Mouse (Mus musculus): Measurements from ENCODE around the gene Rgs14. TPM values are rescaled to one million over a fixed set of nuclear protein-coding genes. Genes with fewer than 3 reads are reported as not detected.

The Rgs14 gene
- polyA plus RNA-seq, 1 experiment: not detected

DNA sequence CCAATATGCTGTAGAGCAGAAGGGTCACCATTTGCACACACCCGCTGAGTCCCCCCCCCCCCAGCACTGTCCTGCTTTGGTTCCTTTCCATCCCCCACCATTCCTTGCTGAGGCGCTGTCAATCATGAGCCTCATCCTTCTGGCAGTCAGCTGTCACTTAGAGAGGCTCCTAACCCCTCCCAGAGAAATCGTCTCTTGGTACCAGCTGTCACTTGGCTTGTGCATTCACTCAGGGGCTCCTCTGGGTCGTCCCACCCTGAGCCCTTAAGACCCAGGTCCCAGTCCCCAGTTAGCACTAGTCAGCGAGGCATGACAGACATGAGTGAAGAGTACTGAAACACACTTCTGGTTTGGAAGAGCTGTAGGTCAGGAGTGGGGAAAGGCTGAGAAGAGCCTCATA, 2.2 kb downstream of the Rgs14 start:
- no peak overlapping the region for H3K4me3 ChIP-seq (replicated peaks)
- H3K9me3 ChIP-seq (ENCODE audit: control insufficient read depth, low read length): no peaks in the 10 kb centered on the region
- peaks cover 33% of the 10 kb centered on the region for H3K27me3 ChIP-seq (ENCODE audit: control insufficient read depth)
- TF ChIP-seq GATA1 (IDR thresholded peaks at IDR 0.05; ENCODE audit: low read length): no peak
- no peak for TF ChIP-seq TAL1 (IDR thresholded peaks at IDR 0.05; ENCODE audit: low read length)
- H3K36me3 ChIP-seq (ENCODE audit: control insufficient read depth): no peaks in the 10 kb centered on the region
- H3K4me1 ChIP-seq (ENCODE audit: control insufficient read depth): peaks cover 44% of the 10 kb centered on the region

DNA sequence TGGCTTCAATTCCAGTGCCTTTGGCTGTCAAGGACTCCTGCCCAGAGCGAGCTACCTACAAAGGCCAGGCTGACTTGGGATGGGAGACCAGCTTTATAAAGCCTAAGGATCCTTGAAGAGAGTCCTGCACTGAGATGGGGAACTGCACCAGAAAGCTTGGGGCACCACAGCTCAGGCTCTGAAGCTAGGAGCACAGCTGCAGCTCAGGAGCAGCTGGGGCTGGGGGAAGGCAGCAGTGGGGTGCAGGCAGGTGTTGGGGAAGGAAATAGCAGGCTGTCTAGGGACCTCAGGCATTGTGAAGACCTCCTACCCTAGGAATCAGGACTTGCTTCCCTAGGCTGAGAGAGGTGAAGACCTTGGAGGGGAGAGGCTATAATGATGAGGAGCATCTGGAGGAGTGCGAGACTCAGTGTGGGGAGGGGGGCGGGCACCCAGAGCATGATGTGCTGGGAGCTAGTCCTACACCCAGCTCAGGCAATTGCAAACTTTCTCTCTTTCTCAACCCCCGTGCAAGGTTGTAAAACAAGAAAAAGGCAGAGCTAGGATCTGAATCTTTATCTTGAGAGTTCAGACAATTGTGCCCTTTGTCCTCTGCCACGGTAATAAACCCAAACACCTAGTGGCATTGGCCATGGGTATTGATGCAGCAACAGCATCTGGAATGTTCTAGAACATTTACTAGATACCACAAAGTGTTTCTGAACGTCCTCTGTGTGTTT, 4.8 kb downstream of the Rgs14 start:
- peaks cover 42% of the 10 kb centered on the region for H3K27me3 ChIP-seq (ENCODE audit: control insufficient read depth)

DNA sequence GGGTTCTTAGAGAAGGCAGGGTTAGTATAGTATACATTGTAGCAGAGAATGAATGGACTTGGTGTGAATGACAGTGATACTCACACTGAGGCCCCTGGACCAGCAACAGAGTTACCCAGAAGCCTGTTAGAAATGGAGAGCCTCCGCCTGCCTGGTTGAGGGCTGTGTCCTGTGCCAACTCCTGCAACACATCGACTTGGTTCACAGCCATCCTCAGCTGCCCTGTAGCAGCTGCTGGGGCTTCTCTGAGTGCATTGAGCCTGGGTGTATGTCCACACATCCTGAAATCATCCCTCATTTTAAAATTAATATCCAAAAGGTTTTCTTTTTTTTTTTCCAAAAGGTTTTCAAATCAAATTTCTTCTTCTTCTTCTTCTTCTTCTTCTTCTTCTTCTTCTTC, 6.3 kb downstream of the Rgs14 start:
- TF ChIP-seq TAL1 (IDR thresholded peaks at IDR 0.05; ENCODE audit: low read length) (no peak), GATA1 (IDR thresholded peaks at IDR 0.05; ENCODE audit: low read length) (no peak)
- no peaks in the 10 kb centered on the region for H3K36me3 ChIP-seq (ENCODE audit: control insufficient read depth)
- no peak overlapping the region for H3K4me3 ChIP-seq (replicated peaks)
- no peaks in the 10 kb centered on the region for H3K9me3 ChIP-seq (ENCODE audit: control insufficient read depth, low read length)
- H3K27me3 ChIP-seq (ENCODE audit: control insufficient read depth): peaks cover 42% of the 10 kb centered on the region
- peaks cover 6% of the 10 kb centered on the region for H3K4me1 ChIP-seq (ENCODE audit: control insufficient read depth)

More for the DNA sequence above, 4.8 kb downstream of the Rgs14 start:
- H3K9me3 ChIP-seq (ENCODE audit: control insufficient read depth, low read length): no peaks in the 10 kb centered on the region
- TF ChIP-seq GATA1 (IDR thresholded peaks at IDR 0.05; ENCODE audit: low read length): no peak
- no peak for TF ChIP-seq TAL1 (IDR thresholded peaks at IDR 0.05; ENCODE audit: low read length)
- H3K4me1 ChIP-seq (ENCODE audit: control insufficient read depth): peaks cover 21% of the 10 kb centered on the region
- H3K4me3 ChIP-seq (replicated peaks): no peak overlapping the region
- no peaks in the 10 kb centered on the region for H3K36me3 ChIP-seq (ENCODE audit: control insufficient read depth)

DNA sequence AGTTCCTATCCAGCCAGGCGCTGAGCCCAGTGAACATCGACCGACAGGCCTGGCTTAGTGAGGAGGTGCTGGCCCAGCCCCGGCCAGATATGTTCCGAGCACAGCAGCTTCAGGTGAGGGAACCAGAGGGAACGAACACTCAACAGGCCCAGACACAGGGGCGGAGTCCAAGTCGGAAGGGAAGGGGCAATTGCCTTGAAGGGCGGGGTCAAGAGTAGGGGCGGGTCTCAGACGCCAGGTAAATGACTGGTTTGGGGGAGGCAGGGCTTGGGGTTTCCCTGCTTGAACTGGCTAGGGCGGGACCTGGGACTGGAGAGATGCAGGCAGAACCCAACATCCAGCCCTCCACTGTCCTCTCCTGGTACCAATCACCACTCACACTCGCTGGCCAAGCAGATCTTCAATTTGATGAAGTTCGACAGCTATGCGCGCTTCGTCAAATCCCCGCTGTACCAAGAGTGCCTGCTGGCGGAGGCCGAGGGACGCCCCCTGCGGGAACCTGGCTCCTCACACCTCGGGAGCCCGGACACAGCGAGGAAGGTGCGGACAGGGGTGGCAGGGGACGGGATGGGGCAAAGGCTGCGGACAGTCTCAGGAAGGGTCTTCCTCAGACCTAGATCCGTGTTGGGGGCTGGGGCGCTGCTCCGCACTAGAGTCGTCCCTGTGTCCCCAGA, 9.5 kb downstream of the Rgs14 start:
- TF ChIP-seq GATA1 (IDR thresholded peaks at IDR 0.05; ENCODE audit: low read length): no peak
- no peak for TF ChIP-seq TAL1 (IDR thresholded peaks at IDR 0.05; ENCODE audit: low read length)
- Histone ChIP-seq H3K36me3 (ENCODE audit: control insufficient read depth) (no peaks in the 10 kb centered on the region), H3K4me1 (ENCODE audit: control insufficient read depth) (no peaks in the 10 kb centered on the region), H3K27me3 (ENCODE audit: control insufficient read depth) (peaks cover 19% of the 10 kb centered on the region), H3K4me3 (replicated peaks) (no peak overlapping the region), H3K9me3 (ENCODE audit: control insufficient read depth, low read length) (no peaks in the 10 kb centered on the region)

DNA sequence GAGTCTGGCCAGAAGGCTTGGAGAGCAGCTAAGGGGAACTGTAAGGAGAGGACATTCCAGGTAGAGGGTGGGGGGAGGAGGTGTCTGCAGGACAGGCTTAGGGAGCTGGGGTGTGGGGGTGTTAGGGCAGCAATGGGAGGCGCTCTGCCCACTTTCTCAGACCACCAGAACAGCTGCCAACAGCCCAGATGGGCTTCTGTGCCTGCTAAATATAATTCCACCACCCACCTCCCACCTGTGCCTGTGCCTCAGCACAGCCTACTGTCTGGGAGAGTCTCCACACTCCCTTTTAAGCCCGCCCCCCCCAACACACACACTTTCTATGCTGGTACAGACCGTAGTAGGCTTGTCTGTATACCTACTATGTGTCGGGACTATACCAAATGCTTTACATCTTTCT, 12.3 kb downstream of the Rgs14 start:
- H3K27me3 ChIP-seq (ENCODE audit: control insufficient read depth): peaks cover 9% of the 10 kb centered on the region
- H3K9me3 ChIP-seq (ENCODE audit: control insufficient read depth, low read length): no peaks in the 10 kb centered on the region
- H3K4me3 ChIP-seq (replicated peaks): no peak overlapping the region
- no peaks in the 10 kb centered on the region for H3K4me1 ChIP-seq (ENCODE audit: control insufficient read depth)
- no peak for TF ChIP-seq GATA1 (IDR thresholded peaks at IDR 0.05; ENCODE audit: low read length)
- no peak for TF ChIP-seq TAL1 (IDR thresholded peaks at IDR 0.05; ENCODE audit: low read length)
- no peaks in the 10 kb centered on the region for H3K36me3 ChIP-seq (ENCODE audit: control insufficient read depth)

DNA sequence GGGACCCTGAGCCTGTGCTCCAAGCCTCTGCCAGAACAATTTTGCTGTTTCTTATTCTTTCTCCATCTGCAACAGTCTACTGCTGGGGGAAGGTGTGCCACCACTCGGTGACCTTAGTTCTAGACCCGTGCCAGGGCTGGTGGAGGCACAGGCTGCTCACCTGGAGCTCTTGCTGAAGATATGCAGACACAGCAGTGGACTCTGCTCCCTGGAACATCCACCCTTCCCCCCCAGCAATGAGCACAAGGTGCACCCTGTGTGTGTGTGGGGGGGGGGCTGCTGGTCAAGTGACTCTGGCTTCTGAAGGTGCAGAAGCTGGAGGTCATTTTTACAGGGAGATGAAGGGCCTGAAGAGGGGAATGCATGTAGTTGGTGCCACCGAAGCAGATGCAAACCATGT, 21.1 kb downstream of the Rgs14 start:
- no peak for TF ChIP-seq GATA1 (IDR thresholded peaks at IDR 0.05; ENCODE audit: low read length)
- no peak for TF ChIP-seq TAL1 (IDR thresholded peaks at IDR 0.05; ENCODE audit: low read length)
- H3K4me3 ChIP-seq (replicated peaks): no peak overlapping the region
- no peaks in the 10 kb centered on the region for H3K36me3 ChIP-seq (ENCODE audit: control insufficient read depth)
- peaks cover 3% of the 10 kb centered on the region for H3K27me3 ChIP-seq (ENCODE audit: control insufficient read depth)
- H3K9me3 ChIP-seq (ENCODE audit: control insufficient read depth, low read length): peaks cover 4% of the 10 kb centered on the region; the same call in 1 of the 2 replicates
- H3K4me1 ChIP-seq (ENCODE audit: control insufficient read depth): no peaks in the 10 kb centered on the region; the same call in 1 of the 2 replicates

DNA sequence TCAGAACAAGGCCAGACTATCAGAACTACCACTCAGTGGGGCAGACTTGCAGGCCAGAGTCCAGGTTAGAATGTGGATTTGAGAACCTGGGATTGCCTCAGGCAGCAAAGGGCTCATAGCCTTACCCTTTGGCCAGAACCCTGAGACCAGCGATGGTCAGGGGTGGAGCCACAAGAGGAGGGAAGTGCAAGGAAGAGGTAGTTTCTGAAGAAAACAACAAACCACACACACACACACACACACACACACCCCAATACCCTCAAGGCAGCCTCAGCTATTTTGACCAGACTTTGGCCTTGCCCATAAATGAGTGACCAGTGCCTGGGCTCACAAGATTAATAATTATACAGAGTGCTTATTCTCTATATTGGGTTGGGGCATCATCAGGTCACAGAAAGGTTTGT, 22.1 kb downstream of the Rgs14 start:
- Histone ChIP-seq H3K4me1 (ENCODE audit: control insufficient read depth) (no peaks in the 10 kb centered on the region; the same call in 1 of the 2 replicates), H3K27me3 (ENCODE audit: control insufficient read depth) (peaks cover 5% of the 10 kb centered on the region), H3K9me3 (ENCODE audit: control insufficient read depth, low read length) (peaks cover 4% of the 10 kb centered on the region; the same call in 1 of the 2 replicates), H3K4me3 (replicated peaks) (no peak overlapping the region), H3K36me3 (ENCODE audit: control insufficient read depth) (no peaks in the 10 kb centered on the region)
- TF ChIP-seq GATA1 (IDR thresholded peaks at IDR 0.05; ENCODE audit: low read length) (no peak), TAL1 (IDR thresholded peaks at IDR 0.05; ENCODE audit: low read length) (no peak)

DNA sequence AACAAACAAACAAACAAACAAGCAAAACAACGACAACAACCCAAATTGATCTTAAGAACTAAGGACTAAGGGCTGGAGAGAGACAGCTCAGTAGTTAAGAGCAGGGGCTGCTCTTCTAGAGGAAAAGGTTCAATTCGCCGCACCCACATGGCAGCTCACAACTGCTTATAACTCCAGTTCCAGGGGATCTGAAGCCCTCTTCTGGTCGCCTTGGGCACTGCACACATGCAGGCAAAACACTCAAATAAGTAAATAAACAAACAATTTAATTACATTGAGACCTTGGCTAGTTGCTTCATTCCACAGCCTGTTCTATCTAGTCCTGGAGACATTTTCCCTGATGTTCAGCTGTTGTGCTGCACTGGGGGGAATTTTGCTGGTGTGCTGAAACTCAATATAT, 23.4 kb downstream of the Rgs14 start:
- peaks cover 4% of the 10 kb centered on the region; the same call in 1 of the 2 replicates for H3K9me3 ChIP-seq (ENCODE audit: control insufficient read depth, low read length)

DNA sequence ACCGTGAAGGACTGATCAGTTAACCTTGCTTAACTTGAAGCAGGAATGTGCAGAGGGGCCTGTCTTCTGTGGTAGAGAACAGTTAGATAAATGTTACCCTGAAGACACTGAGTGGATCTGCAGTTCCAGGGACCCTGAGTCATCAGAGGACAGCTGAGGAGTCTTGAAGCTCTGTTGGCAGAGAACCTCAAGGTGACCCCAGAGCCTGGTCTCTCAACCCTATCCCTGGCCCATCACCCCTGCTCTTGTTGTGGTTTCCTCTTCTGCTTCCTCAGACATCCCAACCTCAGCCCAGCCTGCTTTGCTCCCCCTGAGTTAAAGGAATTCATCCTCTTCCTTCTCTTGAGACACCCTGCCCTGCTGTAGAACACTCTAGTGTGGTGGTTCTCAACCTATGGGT, 28.6 kb downstream of the Rgs14 start, which contains the start of gene Slc34a1:
Gene Slc34a1 (plus strand): TSS at position 100 of the 400 bp plus-strand sequence.
- no peak for TF ChIP-seq GATA1 (IDR thresholded peaks at IDR 0.05; ENCODE audit: low read length)
- no peak for TF ChIP-seq TAL1 (IDR thresholded peaks at IDR 0.05; ENCODE audit: low read length)
- Histone ChIP-seq H3K4me3 (replicated peaks) (no peak within 1 kb of the TSS), H3K27me3 (ENCODE audit: control insufficient read depth) (peaks cover 48% of the 10 kb centered on the region), H3K9me3 (ENCODE audit: control insufficient read depth, low read length) (no peaks in the 10 kb centered on the region), H3K36me3 (ENCODE audit: control insufficient read depth) (no peaks in the 10 kb centered on the region), H3K4me1 (ENCODE audit: control insufficient read depth) (no peaks in the 10 kb centered on the region; the same call in 1 of the 2 replicates)

More for the DNA sequence above, 23.4 kb downstream of the Rgs14 start:
- no peaks in the 10 kb centered on the region for H3K36me3 ChIP-seq (ENCODE audit: control insufficient read depth)
- peaks cover 8% of the 10 kb centered on the region for H3K27me3 ChIP-seq (ENCODE audit: control insufficient read depth)
- no peaks in the 10 kb centered on the region; the same call in 1 of the 2 replicates for H3K4me1 ChIP-seq (ENCODE audit: control insufficient read depth)
- TF ChIP-seq GATA1 (IDR thresholded peaks at IDR 0.05; ENCODE audit: low read length): no peak
- TF ChIP-seq TAL1 (IDR thresholded peaks at IDR 0.05; ENCODE audit: low read length): no peak
- no peak overlapping the region for H3K4me3 ChIP-seq (replicated peaks)
